Mouse (Mus musculus) ES-E14 (cell line): ENCODE results near the gene Rap1a.

Source experiments
- CHD2 ChIP-seq: IDR thresholded peaks from 2 replicates; pipeline ENCODE4 v1.6.1; 2014; ENCODE audit warnings: mild to moderate bottlenecking, low read depth, low read length, inconsistent platforms
- ZC3H11A ChIP-seq: IDR thresholded peaks from 2 replicates; pipeline ENCODE4 v1.6.1; 2012; ENCODE audit warnings: low read depth, mild to moderate bottlenecking, inconsistent platforms, low read length, borderline replicate concordance

- peak; percentile 20; the same call in 1 of the 2 replicates for TF ChIP-seq ZC3H11A
- TF ChIP-seq CHD2 = peak; percentile 99
Measured at GRCm38 (mm10) chr3:105687324-105688060, 113.6 kb downstream of the Rap1a start, which contains the start of gene Ddx20.
